In genomic region chr3:95681365-95681764, GRCm38 (mm10) we compare ENCODE assay signal across 13 mouse cellular contexts. TPM values are rescaled to one million over a fixed set of nuclear protein-coding genes. Genes with fewer than 3 reads are reported as not detected.
A peak's percentile ranks its signal among the peaks of the same experiment; 100 is the strongest.
DNase-seq lines count a peak whose midpoint lies in the region; ATAC-seq and TF ChIP-seq lines count a peak whose summit lies in the region.
"Had no signal": no experiment of that assay in that cellular context is flagged by ENCODE, and none has a peak within 500 bp of the region (broad histone marks: within the 10 kb centered on the region; RNA-seq: fewer than 3 reads in every experiment).

No protein-coding gene starts in this region.

- H3K9me3 ChIP-seq in heart, embryonic 14.5 days (ENCODE audit: control insufficient read depth, low read length): no peaks in the 10 kb centered on the region
- no peaks in the 10 kb centered on the region for H3K9me3 ChIP-seq in lung, postnatal 0 days (ENCODE audit: low read length)
- no peaks in the 10 kb centered on the region for H3K9me3 ChIP-seq in E14TG2a.4 (ENCODE audit: low read length)
- H3K9me3 ChIP-seq: megakaryocyte, embryonic 14.5 days had no signal

- DNase-seq in heart, adult 9 months (ENCODE audit: low spot score in 2 of 2): no peak
- no peak for DNase-seq in lung, postnatal 0 days (ENCODE audit: low spot score)
- DNase-seq in lung, adult 18-20 months: no peak
- peak; percentile 61 for DNase-seq in induced T-regulatory cell, adult 2 months (ENCODE audit: low read depth)
- no peak for DNase-seq in kidney, postnatal 36 days
- no peak for DNase-seq in frontal cortex, postnatal 10 days (ENCODE audit: low spot score in 2 of 2)
- DNase-seq: cerebellum, adult 11-12 months; kidney, adult 8-10 months had no signal

- peak overlapping the region; percentile 35; the same call in 1 of the 2 replicates for H3K9ac ChIP-seq in heart, embryonic 14.5 days (ENCODE audit: low read length)
- no peak overlapping the region for H3K9ac ChIP-seq in lung, postnatal 0 days (replicated peaks; ENCODE audit: low read depth)

- no peak for TF ChIP-seq CTCF in lung, postnatal 0 days (IDR thresholded peaks at IDR 0.05)
- no peak for TF ChIP-seq CTCF in E14TG2a.4 (conservative IDR thresholded peaks at IDR 0.05; ENCODE audit: low read length)

- 13% methylated on average over 11 of the region's 11 CpGs for WGBS in heart, embryonic 14.5 days
- 30% methylated on average over 11 of the region's 11 CpGs for WGBS in lung, postnatal 0 days

- TF ChIP-seq EP300 in lung, postnatal 0 days (IDR thresholded peaks at IDR 0.05): no peak

- ATAC-seq in heart, embryonic 14.5 days (ENCODE audit: insufficient number of reproducible peaks, insufficient read depth, low FRiP score, low read depth): no peak
- no peak for ATAC-seq in lung, postnatal 0 days

- 0 out of 2 replicates have a peak overlapping the region, but pooled peaks have one; percentile 5 for H3K4me2 ChIP-seq in heart, embryonic 14.5 days (ENCODE audit: low read length)
- H3K4me2 ChIP-seq in lung, postnatal 0 days (replicated peaks; ENCODE audit: low read depth, low read length): no peak overlapping the region

- peaks cover 31 to 43% of the 10 kb centered on the region in 2 experiments for H3K4me1 ChIP-seq in heart, embryonic 14.5 days (ENCODE audit: control insufficient read depth in 2 of 2, insufficient read depth in 2 of 2, low read length in 2 of 2)
- H3K4me1 ChIP-seq in lung, postnatal 0 days (ENCODE audit: insufficient read depth, low read depth, low read length): peaks cover 6% of the 10 kb centered on the region
- H3K4me1 ChIP-seq in E14TG2a.4 (replicated peaks; ENCODE audit: low read depth, low read length): peaks cover 94% of the 10 kb centered on the region

- no peak overlapping the region for H3K4me3 ChIP-seq in heart, embryonic 14.5 days (ENCODE audit: control insufficient read depth in 1 of 2, insufficient read depth in 1 of 2, low read depth in 1 of 2, low read length in 2 of 2)
- H3K4me3 ChIP-seq in lung, postnatal 0 days (ENCODE audit: low read depth, low read length): no peak overlapping the region
- peak overlapping the region; percentile 67 for H3K4me3 ChIP-seq in E14TG2a.4 (replicated peaks; ENCODE audit: low read length)
- H3K4me3 ChIP-seq: left cerebral cortex, adult 2 months; megakaryocyte, embryonic 14.5 days had no signal

- H3K36me3 ChIP-seq in heart, embryonic 14.5 days (ENCODE audit: control insufficient read depth, insufficient read depth, low read length): peaks cover 4% of the 10 kb centered on the region; the same call in 1 of the 2 replicates
- H3K36me3 ChIP-seq in lung, postnatal 0 days (ENCODE audit: insufficient read depth, low read length): no peaks in the 10 kb centered on the region; the same call in 1 of the 2 replicates
- no peaks in the 10 kb centered on the region for H3K36me3 ChIP-seq in E14TG2a.4 (ENCODE audit: insufficient read depth, low read length)

- no peak overlapping the region for H3K27ac ChIP-seq in heart, embryonic 14.5 days (replicated peaks in 1 of 2; ENCODE audit: control insufficient read depth in 1 of 2, insufficient read depth in 1 of 2, low read depth in 2 of 2, low read length in 2 of 2)
- H3K27ac ChIP-seq in lung, postnatal 0 days (ENCODE audit: low read length): 0 out of 2 replicates have a peak overlapping the region, but pooled peaks have one; percentile 20
- H3K27ac ChIP-seq: left cerebral cortex, adult 2 months; stomach, postnatal 0 days had no signal

- H3K27me3 ChIP-seq in heart, embryonic 14.5 days (ENCODE audit: control insufficient read depth, insufficient read depth, low read length): no peaks in the 10 kb centered on the region
- H3K27me3 ChIP-seq in lung, postnatal 0 days (replicated peaks; ENCODE audit: insufficient read depth, low read length): no peaks in the 10 kb centered on the region
- peaks cover 7% of the 10 kb centered on the region for H3K27me3 ChIP-seq in E14TG2a.4 (ENCODE audit: insufficient read depth, low read length)

RNA-seq across cellular contexts. Expression of gene Adamtsl4, which starts 6.4 kb away (rescaled TPM):
- 6.3 and 7.0 TPM in 2 replicates for polyA plus RNA-seq in heart, embryonic 14.5 days (2014; fragmentation: Nextera tagmentation; extraction: Ambion mirVana)
- 11.8 and 13.2 TPM in 2 replicates for polyA plus RNA-seq in lung, postnatal 0 days (2015; fragmentation: Nextera tagmentation; extraction: Ambion mirVana)

RNA-seq across cellular contexts. Expression of gene Mcl1, which starts 22.8 kb away (rescaled TPM):
- polyA plus RNA-seq in heart, embryonic 14.5 days (2014; fragmentation: Nextera tagmentation; extraction: Ambion mirVana): 54.3 and 57.2 TPM in 2 replicates
- 99.6 and 101 TPM in 2 replicates for polyA plus RNA-seq in lung, postnatal 0 days (2015; fragmentation: Nextera tagmentation; extraction: Ambion mirVana)

RNA-seq across cellular contexts. Expression of gene Ensa, which starts 56.6 kb away (rescaled TPM):
- polyA plus RNA-seq in heart, embryonic 14.5 days (2014; fragmentation: Nextera tagmentation; extraction: Ambion mirVana): 47.4 and 51.1 TPM in 2 replicates
- 48.2 and 52.0 TPM in 2 replicates for polyA plus RNA-seq in lung, postnatal 0 days (2015; fragmentation: Nextera tagmentation; extraction: Ambion mirVana)

RNA-seq across cellular contexts. Expression of gene Ecm1, which starts 58.0 kb away (rescaled TPM):
- polyA plus RNA-seq in heart, embryonic 14.5 days (2014; fragmentation: Nextera tagmentation; extraction: Ambion mirVana): 62.7 and 66.1 TPM in 2 replicates
- polyA plus RNA-seq in lung, postnatal 0 days (2015; fragmentation: Nextera tagmentation; extraction: Ambion mirVana): 94.3 and 107 TPM in 2 replicates
